ENCODE assay signal across 10 mouse cellular contexts in genomic region chr6:73517818-73518396, GRCm38 (mm10). TPM values are rescaled to one million over a fixed set of nuclear protein-coding genes. Genes with fewer than 3 reads are reported as not detected.
A peak's percentile ranks its signal among the peaks of the same experiment; 100 is the strongest.
DNase-seq lines count a peak whose midpoint lies in the region; ATAC-seq lines count a peak whose summit lies in the region.
"Had no signal": no experiment of that assay in that cellular context is flagged by ENCODE, and none has a peak within 500 bp of the region (broad histone marks: within the 10 kb centered on the region; RNA-seq: fewer than 3 reads in every experiment).

No protein-coding gene starts in this region.

- DNase-seq in 416B (ENCODE audit: low read depth) = peak; percentile 38
- peak; percentile 54 to 84 for DNase-seq in adrenal gland, adult (ENCODE audit: inconsistent age in 2 of 2, low spot score in 1 of 2)
- peak; percentile 40 to 66 for DNase-seq in gastrocnemius, postnatal 4 days (ENCODE audit: low spot score in 2 of 2)
- peak; percentile 67 for DNase-seq in layer of hippocampus, adult 9-10 months (ENCODE audit: low spot score)
- peak; percentile 70 for DNase-seq in lung, postnatal 14 days
- DNase-seq in right cerebral cortex, postnatal 10 days (ENCODE audit: low spot score in 2 of 2) = peak; percentile 65 to 84

- ATAC-seq in common myeloid progenitor, adult 5-6 weeks (replicated peaks; ENCODE audit: low read depth, poor library complexity, severe bottlenecking) = 0 out of 2 replicates have a peak, but pooled peaks have one; percentile 25
- ATAC-seq in CD4-positive, CD25-positive, alpha-beta regulatory T cell, adult 4 months = no peak

RNA-seq across cellular contexts. Expression of gene 4931417E11Rik, which starts 48.4 kb away (rescaled TPM):
- not detected in 2 replicates for total RNA-seq in common myeloid progenitor, adult 5-6 weeks (2017)
- not detected for total RNA-seq in gastrocnemius, postnatal 4 days (2021)
- polyA plus RNA-seq in CD4-positive, CD25-positive, alpha-beta regulatory T cell, adult 4 months (2017; shearing (Covaris generic)) = not detected
- total RNA-seq: neutrophil, adult 5-6 weeks had no signal
- polyA plus RNA-seq: embryonic facial prominence, embryonic 15.5 days had no signal
